Mouse (Mus musculus): ENCODE data around the gene B4galt4. TPM values are rescaled to one million over a fixed set of nuclear protein-coding genes. Genes with fewer than 3 reads are reported as not detected.
A peak's percentile ranks its signal among the peaks of the same experiment; 100 is the strongest.

B4galt4 gene
- polyA plus RNA-seq, 1 experiment = 18.0 TPM

DNA sequence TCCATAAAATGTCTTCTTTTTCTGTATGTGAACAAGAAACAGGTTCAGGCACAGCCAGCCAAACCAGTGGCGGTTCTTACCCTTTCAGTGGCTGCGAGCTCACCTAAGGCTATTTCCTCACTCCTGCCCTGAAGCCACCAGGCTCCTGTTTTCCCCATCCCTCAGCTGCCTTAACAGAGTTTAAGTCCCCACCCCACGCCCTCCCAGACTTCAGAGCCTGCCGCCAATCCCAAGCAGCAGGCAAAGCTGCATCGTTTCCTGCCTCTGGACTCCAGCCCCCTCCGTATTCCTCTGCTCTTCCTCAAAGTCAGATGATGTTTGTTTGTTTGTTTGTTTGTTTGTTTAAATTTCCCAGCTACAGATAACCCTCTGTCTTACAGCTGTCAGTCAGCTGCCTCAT, 38.6 kb upstream of the B4galt4 start:
- Histone ChIP-seq H3K27ac (ENCODE audit: insufficient read depth, low read length) (no peak overlapping the region), H3K4me3 (replicated peaks; ENCODE audit: insufficient read depth, low read depth, low read length) (no peak overlapping the region), H3K4me1 (ENCODE audit: control insufficient read depth, insufficient read depth, low read length) (no peaks in the 10 kb centered on the region), H3K27me3 (ENCODE audit: control insufficient read depth, insufficient read depth, low read length) (no peaks in the 10 kb centered on the region)
- TF ChIP-seq POLR2A (IDR thresholded peaks at IDR 0.05; ENCODE audit: borderline replicate concordance, insufficient read depth, low read length) (no peak), CTCF (IDR thresholded peaks at IDR 0.05; ENCODE audit: borderline replicate concordance, insufficient read depth, low read depth, low read length) (no peak)
- DNase-seq = no peak
- WGBS = 64% methylated on average over 6 of the region's 6 CpGs

DNA sequence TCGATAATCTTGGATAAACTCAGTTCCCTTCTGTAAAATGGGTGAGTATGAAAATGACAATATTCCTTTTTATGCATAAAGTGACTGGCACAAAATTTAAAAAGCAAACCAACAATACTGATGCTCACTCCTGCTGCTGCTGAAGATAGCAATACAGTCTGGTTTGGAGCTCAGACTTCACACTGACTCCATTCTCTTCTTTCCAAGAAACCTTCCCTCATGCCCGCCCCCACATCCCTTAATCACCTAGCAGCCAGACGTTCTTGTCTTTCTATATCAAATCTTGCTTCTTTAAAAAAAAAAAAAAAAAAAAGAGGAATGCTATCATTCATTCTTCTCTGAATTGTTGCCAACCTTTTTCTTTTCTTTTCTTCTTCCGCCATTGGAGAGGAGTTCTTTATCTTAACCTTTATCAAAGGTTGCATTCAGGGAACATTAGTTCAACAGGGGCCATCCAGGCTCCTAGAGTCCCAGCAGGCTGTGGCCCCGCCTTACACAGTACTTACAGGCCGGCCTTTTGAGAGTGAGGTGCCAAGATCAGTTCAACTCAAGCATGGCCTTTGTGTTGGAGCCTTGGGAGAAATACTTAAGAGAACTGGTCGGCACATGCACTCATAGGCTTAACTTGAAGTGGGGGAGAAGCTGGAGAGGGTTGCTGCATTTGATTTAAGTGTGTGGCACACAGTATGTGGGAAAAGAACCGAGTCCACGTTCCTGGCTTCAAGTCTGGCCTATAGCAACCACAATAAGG, 36.4 kb upstream of the B4galt4 start:
- H3K27ac ChIP-seq (ENCODE audit: insufficient read depth, low read length) = no peak overlapping the region
- H3K4me3 ChIP-seq (replicated peaks; ENCODE audit: insufficient read depth, low read depth, low read length) = no peak overlapping the region
- H3K4me1 ChIP-seq (ENCODE audit: control insufficient read depth, insufficient read depth, low read length) = no peaks in the 10 kb centered on the region
- TF ChIP-seq CTCF (IDR thresholded peaks at IDR 0.05; ENCODE audit: borderline replicate concordance, insufficient read depth, low read depth, low read length) = no peak
- no peak for TF ChIP-seq POLR2A (IDR thresholded peaks at IDR 0.05; ENCODE audit: borderline replicate concordance, insufficient read depth, low read length)
- DNase-seq = no peak
- H3K27me3 ChIP-seq (ENCODE audit: control insufficient read depth, insufficient read depth, low read length) = no peaks in the 10 kb centered on the region
- 67% methylated on average over 9 of the region's 9 CpGs for WGBS

GRCm38 (mm10) chr16:38706782-38707181, 35.3 kb upstream of the B4galt4 start:
- Histone ChIP-seq H3K27ac (ENCODE audit: insufficient read depth, low read length) (no peak overlapping the region), H3K27me3 (ENCODE audit: control insufficient read depth, insufficient read depth, low read length) (no peaks in the 10 kb centered on the region)

GRCm38 (mm10) chr16:38708962-38709520, 33.0 kb upstream of the B4galt4 start:
- DNase-seq = no peak
- TF ChIP-seq POLR2A (IDR thresholded peaks at IDR 0.05; ENCODE audit: borderline replicate concordance, insufficient read depth, low read length) (no peak), CTCF (IDR thresholded peaks at IDR 0.05; ENCODE audit: borderline replicate concordance, insufficient read depth, low read depth, low read length) (no peak)
- 71% methylated on average over 7 of the region's 7 CpGs for WGBS
- 0 out of 2 replicates have a peak, but pooled peaks cover 3% of the 10 kb centered on the region for H3K4me1 ChIP-seq (ENCODE audit: control insufficient read depth, insufficient read depth, low read length)
- H3K4me3 ChIP-seq (replicated peaks; ENCODE audit: insufficient read depth, low read depth, low read length) = no peak overlapping the region
- H3K27me3 ChIP-seq (ENCODE audit: control insufficient read depth, insufficient read depth, low read length) = 0 out of 2 replicates have a peak, but pooled peaks cover 1% of the 10 kb centered on the region
- no peak overlapping the region for H3K27ac ChIP-seq (ENCODE audit: insufficient read depth, low read length)

More at GRCm38 (mm10) chr16:38706782-38707181, 35.3 kb upstream of the B4galt4 start:
- no peak for DNase-seq
- Histone ChIP-seq H3K4me3 (replicated peaks; ENCODE audit: insufficient read depth, low read depth, low read length) (no peak overlapping the region), H3K4me1 (ENCODE audit: control insufficient read depth, insufficient read depth, low read length) (no peaks in the 10 kb centered on the region)
- TF ChIP-seq POLR2A (IDR thresholded peaks at IDR 0.05; ENCODE audit: borderline replicate concordance, insufficient read depth, low read length) (no peak), CTCF (IDR thresholded peaks at IDR 0.05; ENCODE audit: borderline replicate concordance, insufficient read depth, low read depth, low read length) (no peak)
- WGBS = 49% methylated on average over 7 of the region's 7 CpGs

- Histone ChIP-seq H3K27ac (ENCODE audit: insufficient read depth, low read length) (no peak overlapping the region), H3K4me3 (replicated peaks; ENCODE audit: insufficient read depth, low read depth, low read length) (peak overlapping the region; percentile 21), H3K27me3 (ENCODE audit: control insufficient read depth, insufficient read depth, low read length) (0 out of 2 replicates have a peak, but pooled peaks cover 1% of the 10 kb centered on the region), H3K4me1 (ENCODE audit: control insufficient read depth, insufficient read depth, low read length) (0 out of 2 replicates have a peak, but pooled peaks cover 3% of the 10 kb centered on the region)
- DNase-seq = no peak
- TF ChIP-seq POLR2A (IDR thresholded peaks at IDR 0.05; ENCODE audit: borderline replicate concordance, insufficient read depth, low read length) = no peak
- WGBS = 62% methylated on average over 4 of the region's 4 CpGs
These were observed 30.8 kb upstream of the B4galt4 start for GRCm38 (mm10) chr16:38711245-38711644.

DNA sequence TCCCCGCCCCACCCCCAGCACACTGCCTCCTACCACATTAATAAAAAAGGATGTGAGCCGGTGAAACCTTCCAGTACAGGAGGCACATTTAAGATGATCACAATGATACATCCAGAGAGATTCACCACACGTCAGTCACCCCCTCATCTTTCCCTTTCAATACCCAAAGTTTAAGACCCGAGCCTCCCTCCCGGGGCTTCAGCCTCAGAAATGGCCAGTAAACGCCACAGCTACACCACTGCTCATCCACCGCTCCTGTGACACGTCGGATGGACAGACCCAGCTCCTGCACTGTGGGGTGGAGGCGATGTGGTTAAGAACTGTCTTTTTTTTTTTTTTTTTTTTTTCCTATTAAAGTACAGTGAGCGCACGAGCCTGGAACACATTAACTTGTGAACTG, 30.0 kb upstream of the B4galt4 start:
- Histone ChIP-seq H3K4me1 (ENCODE audit: control insufficient read depth, insufficient read depth, low read length) (0 out of 2 replicates have a peak, but pooled peaks cover 3% of the 10 kb centered on the region), H3K27me3 (ENCODE audit: control insufficient read depth, insufficient read depth, low read length) (0 out of 2 replicates have a peak, but pooled peaks cover 1% of the 10 kb centered on the region), H3K4me3 (replicated peaks; ENCODE audit: insufficient read depth, low read depth, low read length) (peak overlapping the region; percentile 68), H3K27ac (ENCODE audit: insufficient read depth, low read length) (no peak overlapping the region)
- TF ChIP-seq CTCF (IDR thresholded peaks at IDR 0.05; ENCODE audit: borderline replicate concordance, insufficient read depth, low read depth, low read length) (no peak), POLR2A (IDR thresholded peaks at IDR 0.05; ENCODE audit: borderline replicate concordance, insufficient read depth, low read length) (no peak)
- WGBS = 9% methylated on average over 12 of the region's 12 CpGs
- no peak for DNase-seq

- under 1% methylated on average over 74 of the region's 74 CpGs for WGBS
- Histone ChIP-seq H3K4me3 (replicated peaks; ENCODE audit: insufficient read depth, low read depth, low read length) (peak within 1 kb of the TSS; percentile 68), H3K27ac (ENCODE audit: insufficient read depth, low read length) (peak within 1 kb of the TSS; percentile 61; the same call in 1 of the 2 replicates), H3K4me1 (ENCODE audit: control insufficient read depth, insufficient read depth, low read length) (0 out of 2 replicates have a peak, but pooled peaks cover 3% of the 10 kb centered on the region), H3K27me3 (ENCODE audit: control insufficient read depth, insufficient read depth, low read length) (0 out of 2 replicates have a peak, but pooled peaks cover 1% of the 10 kb centered on the region)
- TF ChIP-seq CTCF (IDR thresholded peaks at IDR 0.05; ENCODE audit: borderline replicate concordance, insufficient read depth, low read depth, low read length) = no peak
- DNase-seq = peak; percentile 56 to 66
These were observed 29.3 kb upstream of the B4galt4 start, which contains the start of gene Arhgap31 for GRCm38 (mm10) chr16:38712581-38713403. Gene Arhgap31 (minus strand): TSS chr16:38713274.

Data from cerebellum, adult 2 months (tissue).